Mouse (Mus musculus): ENCODE results near the gene L1td1. TPM values are rescaled to one million over a fixed set of nuclear protein-coding genes. Genes with fewer than 3 reads are reported as not detected.

Gene L1td1
- polyA plus RNA-seq, 1 experiment: not detected

DNA sequence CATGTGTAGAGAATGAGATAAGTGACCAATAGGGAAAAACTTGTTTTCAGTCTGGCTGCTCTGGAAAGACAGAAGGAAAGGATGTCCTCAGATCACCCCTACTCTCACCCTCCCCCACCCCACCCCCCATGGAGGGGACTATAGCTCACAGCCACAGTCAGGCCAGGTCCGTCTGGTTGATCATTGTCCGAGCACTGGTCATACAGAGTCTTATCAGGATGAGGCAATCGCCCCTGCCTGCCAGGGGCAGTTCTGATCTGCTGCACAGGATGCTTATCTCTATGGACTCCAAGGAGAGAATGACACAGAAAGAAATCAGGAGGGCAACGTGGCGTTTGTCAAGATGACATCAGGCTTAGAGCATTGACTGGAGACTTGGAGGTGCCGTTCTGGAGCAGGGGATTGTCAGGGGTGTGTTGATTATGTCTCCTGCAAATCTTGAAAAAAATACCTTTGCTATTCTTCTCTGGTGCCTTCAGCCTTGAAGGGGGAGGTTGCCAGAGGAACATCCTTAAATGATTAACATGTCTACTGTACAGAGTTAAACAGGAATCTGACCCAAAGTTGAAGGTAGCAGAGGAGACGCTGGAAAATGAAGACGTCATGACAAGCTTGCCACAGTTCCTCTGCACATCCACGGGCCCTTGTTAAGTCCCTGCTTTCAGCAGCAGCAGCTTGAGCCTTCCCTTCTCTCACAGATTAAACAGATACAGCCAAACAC, 32.9 kb upstream of the L1td1 start:
- no peak overlapping the region for H3K27ac ChIP-seq (ENCODE audit: insufficient read depth, low read length)
- no peak for DNase-seq (ENCODE audit: low read depth in 1 of 2, low spot score in 2 of 2)
- no peaks in the 10 kb centered on the region for H3K27me3 ChIP-seq (ENCODE audit: control insufficient read depth, insufficient read depth, low read length)
- TF ChIP-seq CTCF (IDR thresholded peaks at IDR 0.05; ENCODE audit: extremely low read depth, insufficient read depth, insufficient read length, insufficient replicate concordance) (no peak), POLR2A (IDR thresholded peaks at IDR 0.05; ENCODE audit: low read depth, low read length) (no peak)
- no peaks in the 10 kb centered on the region for H3K4me1 ChIP-seq (ENCODE audit: control insufficient read depth, insufficient read depth, insufficient read length)
- whole genome bisulfite sequencing: 85% methylated on average over 9 of the region's 9 CpGs
- no peaks in the 10 kb centered on the region for H3K36me3 ChIP-seq (ENCODE audit: control insufficient read depth, insufficient read depth, low read length)
- H3K4me3 ChIP-seq (ENCODE audit: extremely low read depth, insufficient read depth, insufficient read length): no peak overlapping the region

DNA sequence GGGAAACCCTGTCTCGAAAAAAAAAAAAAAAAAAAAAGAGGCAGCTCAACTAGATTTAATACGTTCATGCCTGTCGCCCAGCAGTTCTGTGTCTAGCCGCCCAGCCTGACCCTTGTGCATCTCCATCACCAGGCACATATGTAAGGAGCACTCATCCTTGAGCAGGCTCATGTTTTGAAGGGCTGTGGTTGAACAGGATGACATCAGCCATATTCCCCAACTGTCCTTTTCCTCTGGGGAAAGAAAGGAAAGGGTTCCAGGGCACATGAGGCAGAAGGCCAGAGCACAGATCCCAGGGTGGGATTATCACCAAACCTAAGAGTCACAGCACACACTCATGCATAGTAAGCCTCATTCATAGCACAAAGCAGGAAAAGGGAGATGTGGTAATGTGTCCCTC, 28.6 kb upstream of the L1td1 start:
- no peak overlapping the region for H3K4me3 ChIP-seq (ENCODE audit: extremely low read depth, insufficient read depth, insufficient read length)
- 86% methylated on average over 4 of the region's 4 CpGs for WGBS
- TF ChIP-seq POLR2A (IDR thresholded peaks at IDR 0.05; ENCODE audit: low read depth, low read length) (no peak), CTCF (IDR thresholded peaks at IDR 0.05; ENCODE audit: extremely low read depth, insufficient read depth, insufficient read length, insufficient replicate concordance) (no peak)

DNA sequence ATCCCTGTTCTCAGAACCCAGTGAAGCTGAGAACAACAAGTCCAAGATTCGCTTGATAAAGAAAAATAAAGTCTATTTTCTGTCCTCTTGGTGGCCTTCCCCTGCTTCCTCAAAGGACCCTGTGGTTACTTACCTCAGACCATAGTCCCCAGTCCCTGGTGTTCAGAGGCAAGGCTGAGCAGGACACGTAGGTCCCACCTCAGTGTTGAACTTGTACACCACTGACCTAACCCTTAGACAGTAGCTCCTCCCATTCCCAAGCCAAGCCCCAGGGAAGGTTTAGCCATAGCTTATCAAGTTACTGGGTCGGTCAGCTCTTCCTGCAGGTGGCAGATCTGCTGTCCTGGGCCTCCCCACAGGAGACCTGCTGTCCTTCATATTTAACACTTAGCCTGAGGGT, 27.6 kb upstream of the L1td1 start:
- DNase-seq (ENCODE audit: low read depth in 1 of 2, low spot score in 2 of 2): no peak
- TF ChIP-seq POLR2A (IDR thresholded peaks at IDR 0.05; ENCODE audit: low read depth, low read length) (no peak), CTCF (IDR thresholded peaks at IDR 0.05; ENCODE audit: extremely low read depth, insufficient read depth, insufficient read length, insufficient replicate concordance) (no peak)

More for the DNA sequence above, 28.6 kb upstream of the L1td1 start:
- H3K27ac ChIP-seq (ENCODE audit: insufficient read depth, low read length): no peak overlapping the region
- H3K27me3 ChIP-seq (ENCODE audit: control insufficient read depth, insufficient read depth, low read length): no peaks in the 10 kb centered on the region
- no peak for DNase-seq (ENCODE audit: low read depth in 1 of 2, low spot score in 2 of 2)
- H3K36me3 ChIP-seq (ENCODE audit: control insufficient read depth, insufficient read depth, low read length): no peaks in the 10 kb centered on the region
- no peaks in the 10 kb centered on the region for H3K4me1 ChIP-seq (ENCODE audit: control insufficient read depth, insufficient read depth, insufficient read length)

DNA sequence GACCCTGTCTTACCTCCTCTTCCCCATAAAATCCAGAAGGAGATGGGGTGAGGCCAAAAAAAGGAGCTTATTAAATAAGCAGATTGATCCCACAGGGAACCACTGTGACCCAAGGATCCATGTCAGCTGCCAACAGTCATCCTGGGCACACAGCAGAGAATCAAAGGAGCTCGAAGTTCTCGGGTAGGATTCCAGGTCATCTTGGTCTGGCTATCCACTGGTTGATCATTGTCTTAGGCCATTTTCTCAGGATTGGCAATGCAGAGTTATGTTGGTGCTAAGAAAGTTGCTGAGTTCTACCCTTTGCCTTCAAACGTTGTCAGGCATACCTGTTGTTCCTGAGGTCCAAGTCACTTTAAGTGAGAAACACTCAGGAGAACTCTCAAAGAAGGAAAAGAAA, 26.4 kb upstream of the L1td1 start:
- H3K4me1 ChIP-seq (ENCODE audit: control insufficient read depth, insufficient read depth, insufficient read length): no peaks in the 10 kb centered on the region
- H3K27ac ChIP-seq (ENCODE audit: insufficient read depth, low read length): no peak overlapping the region
- WGBS: 92% methylated on average over 3 of the region's 3 CpGs
- no peaks in the 10 kb centered on the region for H3K27me3 ChIP-seq (ENCODE audit: control insufficient read depth, insufficient read depth, low read length)
- TF ChIP-seq POLR2A (IDR thresholded peaks at IDR 0.05; ENCODE audit: low read depth, low read length) (no peak), CTCF (IDR thresholded peaks at IDR 0.05; ENCODE audit: extremely low read depth, insufficient read depth, insufficient read length, insufficient replicate concordance) (no peak)
- H3K36me3 ChIP-seq (ENCODE audit: control insufficient read depth, insufficient read depth, low read length): no peaks in the 10 kb centered on the region
- no peak for DNase-seq (ENCODE audit: low read depth in 1 of 2, low spot score in 2 of 2)
- no peak overlapping the region for H3K4me3 ChIP-seq (ENCODE audit: extremely low read depth, insufficient read depth, insufficient read length)

More for the DNA sequence above, 27.6 kb upstream of the L1td1 start:
- Histone ChIP-seq H3K4me1 (ENCODE audit: control insufficient read depth, insufficient read depth, insufficient read length) (no peaks in the 10 kb centered on the region), H3K27ac (ENCODE audit: insufficient read depth, low read length) (no peak overlapping the region), H3K4me3 (ENCODE audit: extremely low read depth, insufficient read depth, insufficient read length) (no peak overlapping the region), H3K27me3 (ENCODE audit: control insufficient read depth, insufficient read depth, low read length) (no peaks in the 10 kb centered on the region), H3K36me3 (ENCODE audit: control insufficient read depth, insufficient read depth, low read length) (no peaks in the 10 kb centered on the region)
- 28% methylated on average over 3 of the region's 3 CpGs for WGBS

DNA sequence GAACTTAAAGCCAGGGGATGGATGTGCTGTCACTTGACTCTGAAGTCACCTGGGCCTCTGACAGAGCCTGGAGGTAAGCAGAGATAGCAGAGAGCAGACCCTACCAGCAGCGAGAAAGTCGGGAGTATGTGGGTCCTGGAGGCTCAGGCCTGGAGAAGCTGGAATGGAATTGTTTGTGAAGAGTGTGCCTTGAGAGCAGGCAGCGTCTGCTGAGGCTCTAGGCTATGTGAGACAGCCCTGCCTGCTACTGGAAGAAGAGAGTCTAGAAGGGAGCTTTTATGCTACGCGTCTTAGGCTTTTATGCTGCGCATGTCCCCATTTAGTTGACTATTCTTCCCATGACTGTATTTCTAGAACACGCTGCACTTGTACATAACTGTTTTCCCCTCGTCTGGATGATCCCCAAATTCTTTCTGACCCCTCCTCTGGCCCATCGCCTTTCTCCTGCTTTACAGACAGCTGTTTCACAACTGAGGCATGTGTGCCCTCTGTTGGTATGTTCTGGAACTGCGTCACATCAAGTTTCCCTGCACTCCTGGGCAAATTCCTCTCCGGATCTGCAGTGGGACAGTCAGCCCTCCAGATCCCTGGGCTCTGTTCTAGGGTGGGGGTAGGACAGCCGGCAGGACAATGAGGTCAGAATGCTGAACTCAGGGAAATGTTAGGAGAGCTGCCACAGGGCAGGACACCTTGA, 24.2 kb upstream of the L1td1 start:
- DNase-seq (ENCODE audit: low read depth in 1 of 2, low spot score in 2 of 2): peak in 1 of 2 experiments; percentile 16
- Histone ChIP-seq H3K27ac (ENCODE audit: insufficient read depth, low read length) (no peak overlapping the region), H3K4me1 (ENCODE audit: control insufficient read depth, insufficient read depth, insufficient read length) (no peaks in the 10 kb centered on the region), H3K27me3 (ENCODE audit: control insufficient read depth, insufficient read depth, low read length) (no peaks in the 10 kb centered on the region), H3K4me3 (ENCODE audit: extremely low read depth, insufficient read depth, insufficient read length) (no peak overlapping the region), H3K36me3 (ENCODE audit: control insufficient read depth, insufficient read depth, low read length) (no peaks in the 10 kb centered on the region)
- 50% methylated on average over 12 of the region's 12 CpGs for WGBS
- TF ChIP-seq CTCF (IDR thresholded peaks at IDR 0.05; ENCODE audit: extremely low read depth, insufficient read depth, insufficient read length, insufficient replicate concordance): peak; percentile 36; the same call in 1 of the 2 replicates
- TF ChIP-seq POLR2A (IDR thresholded peaks at IDR 0.05; ENCODE audit: low read depth, low read length): no peak

DNA sequence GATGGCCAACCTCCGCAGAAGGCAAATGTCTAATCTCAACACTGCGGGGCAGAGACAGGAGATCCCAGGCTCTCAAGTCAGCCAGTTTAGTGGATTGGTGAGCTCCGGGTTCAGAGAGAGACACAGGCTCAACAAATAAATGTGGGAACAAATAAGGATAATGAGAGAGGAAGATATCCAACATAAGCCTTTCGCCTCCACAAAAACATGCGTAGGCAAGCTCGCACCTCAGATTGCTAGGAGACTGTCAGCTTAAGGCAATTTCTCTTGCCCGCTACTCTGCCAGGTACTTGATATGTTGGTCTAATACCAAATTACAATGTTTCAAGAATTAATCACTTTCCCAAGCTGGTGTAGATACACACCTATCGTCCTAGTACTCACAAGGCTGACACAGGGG, 15.6 kb upstream of the L1td1 start:
- WGBS: 92% methylated on average over 8 of the region's 8 CpGs

More for the DNA sequence above, 15.6 kb upstream of the L1td1 start:
- TF ChIP-seq POLR2A (IDR thresholded peaks at IDR 0.05; ENCODE audit: low read depth, low read length) (no peak), CTCF (IDR thresholded peaks at IDR 0.05; ENCODE audit: extremely low read depth, insufficient read depth, insufficient read length, insufficient replicate concordance) (no peak)
- H3K4me3 ChIP-seq (ENCODE audit: extremely low read depth, insufficient read depth, insufficient read length): no peak overlapping the region
- H3K27ac ChIP-seq (ENCODE audit: insufficient read depth, low read length): no peak overlapping the region
- DNase-seq (ENCODE audit: low read depth in 1 of 2, low spot score in 2 of 2): no peak
- H3K27me3 ChIP-seq (ENCODE audit: control insufficient read depth, insufficient read depth, low read length): no peaks in the 10 kb centered on the region
- H3K36me3 ChIP-seq (ENCODE audit: control insufficient read depth, insufficient read depth, low read length): no peaks in the 10 kb centered on the region
- H3K4me1 ChIP-seq (ENCODE audit: control insufficient read depth, insufficient read depth, insufficient read length): no peaks in the 10 kb centered on the region

All from spleen, adult 2 months (tissue).